Mouse (Mus musculus) kidney, adult 18-20 months (tissue): Measurements from ENCODE around the gene Zbtb17.

Source experiments
- DNase-seq: peaks from one replicate; pipeline ENCODE4 v3.0.0; 2021

Gene Zbtb17

GRCm38 (mm10) chr4:141502723-141503122 is 58.3 kb downstream of the Zbtb17 start:
- no peak for DNase-seq

- no peak for DNase-seq
Measured at GRCm38 (mm10) chr4:141504471-141504870, 60.0 kb downstream of the Zbtb17 start.

DNA sequence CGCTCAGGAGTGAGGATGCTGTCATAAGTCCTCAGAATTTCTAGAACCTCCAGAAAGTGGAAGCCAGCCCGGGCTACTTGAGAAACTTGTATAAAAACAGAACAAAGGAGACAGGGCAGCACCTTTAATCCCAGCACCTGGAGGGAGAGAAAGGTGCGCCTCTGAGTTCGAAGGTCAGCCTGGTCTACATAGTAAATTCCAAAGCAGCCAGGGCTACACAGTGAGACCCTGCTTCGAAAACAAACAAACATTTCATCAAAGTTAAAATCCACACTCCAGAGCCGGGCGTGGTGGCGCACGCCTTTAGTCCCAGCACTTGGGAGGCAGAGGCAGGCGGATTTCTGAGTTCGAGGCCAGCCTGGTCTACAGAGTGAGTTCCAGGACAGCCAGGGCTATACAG is 61.4 kb downstream of the Zbtb17 start:
- DNase-seq: no peak

DNA sequence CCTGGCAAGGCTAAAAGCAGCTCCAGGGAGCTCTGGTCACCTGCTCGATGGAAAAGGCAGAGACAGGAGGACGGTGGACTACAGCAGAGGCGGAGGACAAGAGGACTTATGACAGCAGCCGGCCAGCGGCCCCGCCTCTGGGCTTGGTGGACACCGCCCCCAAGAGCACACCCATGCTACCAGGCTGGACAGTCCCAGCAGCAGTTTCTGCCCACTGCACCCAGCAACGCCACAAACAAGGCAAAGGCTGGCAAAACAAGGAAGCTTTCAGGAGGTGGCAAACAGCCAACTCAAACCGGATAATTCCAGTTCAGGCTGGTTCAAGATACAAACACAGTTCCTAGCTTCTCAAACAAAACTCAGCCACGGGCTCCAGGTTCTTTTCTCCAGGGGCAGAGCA is 61.9 kb downstream of the Zbtb17 start:
- peak; percentile 95 for DNase-seq

- peak; percentile 59 for DNase-seq
Measured at GRCm38 (mm10) chr4:141506893-141507292, 62.4 kb downstream of the Zbtb17 start.

GRCm38 (mm10) chr4:141510457-141510856 is 66.0 kb downstream of the Zbtb17 start:
- DNase-seq: no peak

DNA sequence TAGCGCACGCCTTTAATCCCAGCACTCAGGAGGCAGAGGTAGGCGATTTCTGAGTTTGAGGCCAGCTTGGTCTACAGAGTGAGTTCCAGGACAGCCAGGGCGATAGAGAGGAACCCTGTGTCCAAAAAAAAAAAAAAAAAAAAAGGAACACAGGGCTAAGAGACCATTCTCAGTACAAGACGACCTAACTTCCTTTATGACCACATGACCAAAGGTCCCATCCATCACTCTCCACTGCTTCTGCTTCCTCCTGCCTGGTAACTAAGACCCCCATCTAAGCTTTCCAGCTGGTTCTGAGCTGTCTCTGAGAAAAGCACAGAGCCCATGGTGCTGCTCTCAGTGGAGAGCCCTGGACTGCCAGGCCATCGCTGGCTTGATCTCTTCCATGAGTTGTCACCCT is 67.7 kb downstream of the Zbtb17 start:
- no peak for DNase-seq

GRCm38 (mm10) chr4:141514179-141514641 is 69.8 kb downstream of the Zbtb17 start:
- DNase-seq: peak; percentile 68
